Mouse (Mus musculus) MEL (cell line): ENCODE measurements around the gene Oprm1. TPM values are rescaled to one million over a fixed set of nuclear protein-coding genes. Genes with fewer than 3 reads are reported as not detected.

ENCODE experiments used
- DNase-seq: peaks from one replicate; pipeline ENCODE4 v3.0.0; 2011; ENCODE audit warnings: low read depth, low spot score
- H3K27ac ChIP-seq: 2 replicates; pipeline ENCODE4 v1.5.1; 2012; ENCODE audit warnings: low read depth, mild to moderate bottlenecking, control low read depth, low read length, moderate library complexity; ENCODE audit not compliant: control insufficient read depth
- H3K27me3 ChIP-seq, 2 experiments: fragments of 150-350 bp in 1 of 2; sonication (generic) in 1 of 2; 2 replicates each; pipeline ENCODE4 v1.6.1; 2012; ENCODE audit warnings: low read length in 2 of 2, mild to moderate bottlenecking in 2 of 2, improper control_type of control experiment in 1 of 2, moderate library complexity in 1 of 2; ENCODE audit not compliant: insufficient read depth in 2 of 2, control insufficient read depth in 1 of 2
- H3K36me3 ChIP-seq, 2 experiments: 2 replicates each; pipeline ENCODE4 v1.6.1; 2012 to 2014; ENCODE audit warnings: low read length in 2 of 2, improper control_type of control experiment in 1 of 2, inconsistent platforms in 1 of 2, mild to moderate bottlenecking in 1 of 2; ENCODE audit not compliant: insufficient read depth in 2 of 2, control insufficient read depth in 1 of 2
- H3K4me1 ChIP-seq, 2 experiments: fragments of 150-350 bp in 1 of 2; sonication (generic) in 1 of 2; 2 replicates each; pipeline ENCODE4 v1.6.1; 2012; ENCODE audit warnings: low read length in 2 of 2, improper control_type of control experiment in 1 of 2, mild to moderate bottlenecking in 1 of 2; ENCODE audit not compliant: insufficient read depth in 2 of 2, control insufficient read depth in 1 of 2
- H3K4me3 ChIP-seq, 2 experiments: fragments of 150-350 bp in 1 of 2; sonication (generic) in 1 of 2; 2 replicates each; pipeline ENCODE4 v1.5.1; 2012; ENCODE audit warnings: low read depth in 2 of 2, low read length in 2 of 2, mild to moderate bottlenecking in 2 of 2, moderate library complexity in 2 of 2, control low read depth in 1 of 2, improper control_type of control experiment in 1 of 2; ENCODE audit not compliant: control insufficient read depth in 1 of 2, insufficient read depth in 1 of 2
- H3K79me2 ChIP-seq: 2 replicates; pipeline ENCODE4 v1.6.1; 2012; ENCODE audit warnings: mild to moderate bottlenecking, low read length, moderate library complexity; ENCODE audit not compliant: control insufficient read depth, poor library complexity, insufficient read depth
- H3K9ac ChIP-seq: 2 replicates; pipeline ENCODE4 v1.6.1; 2012; ENCODE audit warnings: low read depth, mild to moderate bottlenecking, control low read depth, low read length, moderate library complexity; ENCODE audit not compliant: control insufficient read depth, poor library complexity, severe bottlenecking
- H3K9me3 ChIP-seq: fragments of 150-350 bp; sonication (generic); replicated peaks from 2 replicates; pipeline ENCODE4 v1.6.1; 2012; ENCODE audit warnings: mild to moderate bottlenecking, low read length, improper control_type of control experiment, moderate library complexity; ENCODE audit not compliant: insufficient read depth
- BHLHE40 ChIP-seq: IDR thresholded peaks from 2 replicates; pipeline ENCODE4 v1.6.1; 2012; ENCODE audit warnings: low read depth, mild to moderate bottlenecking, inconsistent platforms, low read length, improper control_type of control experiment, borderline replicate concordance
- CTCF ChIP-seq, 3 experiments: IDR thresholded peaks in 2 of 3; conservative IDR thresholded peaks in 1 of 3; 2 replicates each; pipeline ENCODE4 v1.5.1; 2011 to 2012; ENCODE audit warnings: low read length in 3 of 3, low read depth in 2 of 3, mild to moderate bottlenecking in 2 of 3, improper control_type of control experiment in 1 of 3, inconsistent platforms in 1 of 3, mixed read lengths in 1 of 3, moderate library complexity in 1 of 3; ENCODE audit not compliant: control insufficient read depth in 1 of 3, insufficient read depth in 1 of 3, poor library complexity in 1 of 3, severe bottlenecking in 1 of 3
- E2F4 ChIP-seq: IDR thresholded peaks from 2 replicates; pipeline ENCODE4 v1.6.1; 2011; ENCODE audit warnings: low read depth, low read length, improper control_type of control experiment, borderline replicate concordance
- ELF1 ChIP-seq: IDR thresholded peaks from 2 replicates; pipeline ENCODE4 v1.6.1; 2014; ENCODE audit warnings: low read depth, mild to moderate bottlenecking, inconsistent platforms, low read length, improper control_type of control experiment, moderate library complexity
- EP300 ChIP-seq, 2 experiments: IDR thresholded peaks; 2 replicates each; pipeline ENCODE4 v1.6.1; 2011; ENCODE audit warnings: improper control_type of control experiment in 2 of 2, low read length in 2 of 2, low read depth in 1 of 2, mild to moderate bottlenecking in 1 of 2
- ETS1 ChIP-seq: IDR thresholded peaks from 2 replicates; pipeline ENCODE4 v1.6.1; 2012; ENCODE audit warnings: low read depth, mild to moderate bottlenecking, inconsistent platforms, low read length, improper control_type of control experiment, moderate library complexity
- HCFC1 ChIP-seq: IDR thresholded peaks from 2 replicates; pipeline ENCODE4 v1.6.1; 2012; ENCODE audit warnings: low read depth, mild to moderate bottlenecking, inconsistent platforms, low read length, improper control_type of control experiment, moderate library complexity
- KAT2A ChIP-seq: conservative IDR thresholded peaks from 2 replicates; pipeline ENCODE4 v1.6.1; 2012; ENCODE audit warnings: low read depth, low read length, improper control_type of control experiment, inconsistent platforms
- MAFK ChIP-seq: IDR thresholded peaks from 2 replicates; pipeline ENCODE4 v1.6.1; 2011; ENCODE audit warnings: low read depth, mild to moderate bottlenecking, low read length, improper control_type of control experiment, borderline replicate concordance
- MAZ ChIP-seq: IDR thresholded peaks from 2 replicates; pipeline ENCODE4 v1.6.1; 2012; ENCODE audit warnings: low read depth, mild to moderate bottlenecking, inconsistent platforms, low read length, improper control_type of control experiment
- MYB ChIP-seq: IDR thresholded peaks from 2 replicates; pipeline ENCODE4 v1.6.1; 2011; ENCODE audit warnings: mild to moderate bottlenecking, low read depth, low read length, improper control_type of control experiment
- NRF1 ChIP-seq: IDR thresholded peaks from 2 replicates; pipeline ENCODE4 v1.6.1; 2014; ENCODE audit warnings: low read depth, mild to moderate bottlenecking, inconsistent platforms, low read length, improper control_type of control experiment, moderate library complexity; ENCODE audit not compliant: poor library complexity, insufficient read depth, severe bottlenecking
- POLR2A ChIP-seq, 2 experiments: IDR thresholded peaks; 2 replicates each; pipeline ENCODE4 v1.6.1; 2011 to 2012; ENCODE audit warnings: low read length in 2 of 2, mild to moderate bottlenecking in 2 of 2, control low read depth in 1 of 2, improper control_type of control experiment in 1 of 2, low read depth in 1 of 2, moderate library complexity in 1 of 2; ENCODE audit not compliant: control insufficient read depth in 1 of 2, insufficient read depth in 1 of 2, poor library complexity in 1 of 2
- POLR2AphosphoS2 ChIP-seq: IDR thresholded peaks from 2 replicates; pipeline ENCODE4 v1.6.1; 2011; ENCODE audit warnings: low read length, improper control_type of control experiment
- SMC3 ChIP-seq: IDR thresholded peaks from 2 replicates; pipeline ENCODE4 v1.6.1; 2011; ENCODE audit warnings: low read depth, low read length, improper control_type of control experiment
- TAL1 ChIP-seq: IDR thresholded peaks from 2 replicates; pipeline ENCODE4 v1.6.1; 2012; ENCODE audit warnings: mild to moderate bottlenecking, inconsistent platforms, low read length, moderate library complexity, mixed read lengths
- TBP ChIP-seq: IDR thresholded peaks from 2 replicates; pipeline ENCODE4 v1.8.0; 2011; ENCODE audit warnings: low read depth, low read length, improper control_type of control experiment
- TCF12 ChIP-seq: IDR thresholded peaks from 2 replicates; pipeline ENCODE4 v1.6.1; 2014; ENCODE audit warnings: low read depth, mild to moderate bottlenecking, inconsistent platforms, low read length, improper control_type of control experiment, moderate library complexity
- UBTF ChIP-seq: IDR thresholded peaks from 2 replicates; pipeline ENCODE4 v1.6.1; 2012; ENCODE audit warnings: low read depth, mild to moderate bottlenecking, inconsistent platforms, low read length, improper control_type of control experiment, moderate library complexity, borderline replicate concordance; ENCODE audit not compliant: insufficient read depth
- USF2 ChIP-seq, 2 experiments: IDR thresholded peaks; 2 replicates each; pipeline ENCODE4 v1.6.1; 2011 to 2012; ENCODE audit warnings: improper control_type of control experiment in 2 of 2, low read length in 2 of 2, borderline replicate concordance in 1 of 2, inconsistent platforms in 1 of 2, low read depth in 1 of 2, mild to moderate bottlenecking in 1 of 2; ENCODE audit not compliant: insufficient read depth in 1 of 2
- ZMIZ1 ChIP-seq: IDR thresholded peaks from 2 replicates; pipeline ENCODE4 v1.6.1; 2012; ENCODE audit warnings: low read depth, mild to moderate bottlenecking, inconsistent platforms, low read length, improper control_type of control experiment, moderate library complexity
- ZNF384 ChIP-seq: IDR thresholded peaks from 2 replicates; pipeline ENCODE4 v1.6.1; 2012; ENCODE audit warnings: low read depth, mild to moderate bottlenecking, inconsistent platforms, low read length, improper control_type of control experiment
- polyA plus RNA-seq, 2 experiments: library from polyadenylated mRNA; stranded (reverse) in 1 of 2; unstranded in 1 of 2; fragments of >175 nt in 1 of 2; fragments of >200 nt in 1 of 2; gene quantifications; 2 replicates each; pipeline versions ENCODE4 v1.2.1 to v1.2.4; 2012; ENCODE audit warnings: low replicate concordance in 2 of 2, low read depth in 1 of 2; ENCODE audit not compliant: insufficient read length in 2 of 2, insufficient read depth in 1 of 2, missing spikeins in 1 of 2
- total RNA-seq: library from RNA; depleted of rRNA; stranded (reverse); fragments of 300-350 nt; gene quantifications from 2 replicates; pipeline ENCODE4 v1.2.3, GENCODE M21; 2012

Oprm1 gene
- total and polyA plus RNA-seq, 3 experiments: not detected

- H3K79me2 ChIP-seq: no peaks in the 10 kb centered on the region
- H3K9ac ChIP-seq: no peak overlapping the region
- no peak overlapping the region for H3K4me3 ChIP-seq
- H3K9me3 ChIP-seq: no peaks in the 10 kb centered on the region
- H3K27me3 ChIP-seq: no peaks in the 10 kb centered on the region
- TF ChIP-seq USF2 (IDR thresholded peaks at IDR 0.05; ENCODE audit: borderline replicate concordance in 1 of 2, insufficient read depth in 1 of 2, low read depth in 1 of 2, low read length in 2 of 2) (no peak), E2F4 (no peak), CTCF (IDR thresholded peaks at IDR 0.05 in 2 of 3, conservative IDR thresholded peaks at IDR 0.05 in 1 of 3; ENCODE audit: control insufficient read depth in 1 of 3, insufficient read depth in 1 of 3, low read depth in 2 of 3, low read length in 3 of 3, poor library complexity in 1 of 3, severe bottlenecking in 1 of 3) (no peak), EP300 (IDR thresholded peaks at IDR 0.05; ENCODE audit: low read depth in 1 of 2, low read length in 2 of 2) (no peak), TAL1 (no peak), UBTF (no peak), BHLHE40 (no peak), POLR2A (IDR thresholded peaks at IDR 0.05; ENCODE audit: control insufficient read depth in 1 of 2, insufficient read depth in 1 of 2, low read depth in 1 of 2, low read length in 2 of 2, poor library complexity in 1 of 2) (no peak), ETS1 (no peak), MAFK (no peak), ZMIZ1 (no peak), NRF1 (no peak), ZNF384 (no peak), POLR2AphosphoS2 (no peak), KAT2A (no peak), MYB (no peak), TBP (no peak)
- H3K36me3 ChIP-seq: no peaks in the 10 kb centered on the region
- H3K27ac ChIP-seq: no peak overlapping the region
- DNase-seq: no peak
- no peaks in the 10 kb centered on the region for H3K4me1 ChIP-seq
Observed at GRCm38 (mm10) chr10:7054560-7055205, 296.4 kb downstream of the Oprm1 start.

GRCm38 (mm10) chr10:7057546-7057945, 299.2 kb downstream of the Oprm1 start:
- Histone ChIP-seq H3K79me2 (no peaks in the 10 kb centered on the region), H3K4me3 (no peak overlapping the region), H3K4me1 (no peaks in the 10 kb centered on the region), H3K9me3 (no peaks in the 10 kb centered on the region), H3K27me3 (no peaks in the 10 kb centered on the region), H3K36me3 (no peaks in the 10 kb centered on the region; a peak in 1 of 4 replicates), H3K9ac (no peak overlapping the region), H3K27ac (no peak overlapping the region)
- TF ChIP-seq USF2 (IDR thresholded peaks at IDR 0.05; ENCODE audit: borderline replicate concordance in 1 of 2, insufficient read depth in 1 of 2, low read depth in 1 of 2, low read length in 2 of 2): no peak
- no peak for TF ChIP-seq SMC3
- TF ChIP-seq ELF1: no peak
- no peak for TF ChIP-seq MAZ
- no peak for TF ChIP-seq HCFC1
- no peak for TF ChIP-seq NRF1
- TF ChIP-seq TCF12: no peak
- TF ChIP-seq ETS1: no peak
- TF ChIP-seq BHLHE40: no peak
- no peak for TF ChIP-seq POLR2AphosphoS2
- no peak for DNase-seq
